Mouse (Mus musculus) embryonic fibroblast, embryonic 13.5 days (primary cell): Measurements from ENCODE around the gene Atf6. TPM values are rescaled to one million over a fixed set of nuclear protein-coding genes. Genes with fewer than 3 reads are reported as not detected.

Experiments
- H3K27ac ChIP-seq: 2 replicates; pipeline ENCODE4 v1.5.1; 2012; ENCODE audit warnings: low read length, control low read depth, inconsistent platforms; ENCODE audit not compliant: insufficient read depth
- H3K4me1 ChIP-seq: 2 replicates; pipeline ENCODE4 v1.6.1; 2011; ENCODE audit warnings: low read length; ENCODE audit not compliant: control insufficient read depth, insufficient read depth
- H3K4me3 ChIP-seq: 2 replicates; pipeline ENCODE4 v1.5.1; 2011; ENCODE audit warnings: mild to moderate bottlenecking, control low read depth, low read length; ENCODE audit not compliant: insufficient read depth
- CTCF ChIP-seq: IDR thresholded peaks from 2 replicates; pipeline ENCODE4 v1.5.1; 2011; ENCODE audit warnings: mild to moderate bottlenecking, control low read depth, low read length, moderate library complexity, borderline replicate concordance; ENCODE audit not compliant: insufficient read depth
- POLR2A ChIP-seq: IDR thresholded peaks from 2 replicates; pipeline ENCODE4 v1.6.1; 2011; ENCODE audit warnings: low read depth, mild to moderate bottlenecking, control low read depth, low read length, moderate library complexity
- polyA plus RNA-seq: library from polyadenylated mRNA; stranded (reverse); fragments of >200 nt; gene quantifications from 2 replicates; pipeline ENCODE4 v1.2.4, GENCODE M21; 2011; ENCODE audit warnings: low read depth; ENCODE audit not compliant: missing spikeins, insufficient read length

Gene Atf6
- polyA plus RNA-seq, 1 experiment = 26.8 TPM

- TF ChIP-seq CTCF (no peak), POLR2A (no peak)
- Histone ChIP-seq H3K27ac (no peak overlapping the region), H3K4me1 (peaks cover 2% of the 10 kb centered on the region), H3K4me3 (no peak overlapping the region)
Observed at GRCm38 (mm10) chr1:170777688-170778087, 89.9 kb downstream of the Atf6 start.

GRCm38 (mm10) chr1:170774431-170774830 is 93.1 kb downstream of the Atf6 start:
- no peak overlapping the region for H3K27ac ChIP-seq
- TF ChIP-seq CTCF (no peak), POLR2A (no peak)
- H3K4me1 ChIP-seq = peaks cover 10% of the 10 kb centered on the region

GRCm38 (mm10) chr1:170773506-170773905 is 94.1 kb downstream of the Atf6 start:
- H3K27ac ChIP-seq = no peak overlapping the region

More at GRCm38 (mm10) chr1:170774431-170774830, 93.1 kb downstream of the Atf6 start:
- no peak overlapping the region for H3K4me3 ChIP-seq

GRCm38 (mm10) chr1:170771437-170772003 is 96.1 kb downstream of the Atf6 start:
- Histone ChIP-seq H3K4me3 (no peak overlapping the region), H3K4me1 (peaks cover 19% of the 10 kb centered on the region), H3K27ac (peak overlapping the region; percentile 57)
- TF ChIP-seq CTCF = no peak
- no peak for TF ChIP-seq POLR2A

More at GRCm38 (mm10) chr1:170773506-170773905, 94.1 kb downstream of the Atf6 start:
- Histone ChIP-seq H3K4me3 (no peak overlapping the region), H3K4me1 (peaks cover 10% of the 10 kb centered on the region)
- no peak for TF ChIP-seq POLR2A
- TF ChIP-seq CTCF = no peak

- Histone ChIP-seq H3K27ac (no peak overlapping the region), H3K4me3 (no peak overlapping the region), H3K4me1 (peaks cover 19% of the 10 kb centered on the region)
- TF ChIP-seq POLR2A (no peak), CTCF (no peak)
Observed at GRCm38 (mm10) chr1:170770691-170771090, 96.9 kb downstream of the Atf6 start.

GRCm38 (mm10) chr1:170766997-170767396 is 100.6 kb downstream of the Atf6 start:
- H3K27ac ChIP-seq = peak overlapping the region; percentile 49
- TF ChIP-seq POLR2A = no peak
- no peak for TF ChIP-seq CTCF
- H3K4me1 ChIP-seq = peaks cover 17% of the 10 kb centered on the region
- no peak overlapping the region for H3K4me3 ChIP-seq

- Histone ChIP-seq H3K4me3 (no peak overlapping the region), H3K4me1 (peaks cover 9% of the 10 kb centered on the region), H3K27ac (no peak overlapping the region)
- TF ChIP-seq POLR2A (no peak), CTCF (no peak)
Observed at GRCm38 (mm10) chr1:170764798-170765197, 102.8 kb downstream of the Atf6 start.

- Histone ChIP-seq H3K4me1 (peaks cover under 1% of the 10 kb centered on the region), H3K4me3 (no peak overlapping the region), H3K27ac (no peak overlapping the region)
- TF ChIP-seq CTCF (no peak), POLR2A (no peak)
Observed at GRCm38 (mm10) chr1:170761634-170762033, 105.9 kb downstream of the Atf6 start.

- H3K27ac ChIP-seq = no peak overlapping the region
- no peak overlapping the region for H3K4me3 ChIP-seq
- H3K4me1 ChIP-seq = peaks cover 2% of the 10 kb centered on the region; the same call in 1 of the 2 replicates
- TF ChIP-seq POLR2A = no peak
- TF ChIP-seq CTCF = no peak
Observed at GRCm38 (mm10) chr1:170753597-170753996, 114.0 kb downstream of the Atf6 start.

- Histone ChIP-seq H3K4me3 (no peak overlapping the region), H3K27ac (no peak overlapping the region)
- TF ChIP-seq CTCF (no peak), POLR2A (no peak)
Observed at GRCm38 (mm10) chr1:170751797-170752196, 115.8 kb downstream of the Atf6 start.

GRCm38 (mm10) chr1:170746523-170746922 is 121.0 kb downstream of the Atf6 start:
- 0 out of 2 replicates have a peak, but pooled peaks cover 2% of the 10 kb centered on the region for H3K4me1 ChIP-seq
- no peak overlapping the region for H3K4me3 ChIP-seq
- TF ChIP-seq POLR2A (no peak), CTCF (no peak)
- no peak overlapping the region for H3K27ac ChIP-seq

More at GRCm38 (mm10) chr1:170751797-170752196, 115.8 kb downstream of the Atf6 start:
- H3K4me1 ChIP-seq = peaks cover 2% of the 10 kb centered on the region; the same call in 1 of the 2 replicates
